Mouse (Mus musculus) heart, adult 2 months (tissue): ENCODE results near the gene Gm10803.

Source experiments
- CTCF ChIP-seq: fragments of 200-600 bp; IDR thresholded peaks from 2 replicates; pipeline ENCODE4 v1.8.1; 2022; ENCODE audit warnings: antibody characterized with exemption, mild to moderate bottlenecking, moderate library complexity
- POLR2A ChIP-seq: fragments of 200-500 bp; IDR thresholded peaks from 2 replicates; pipeline ENCODE4 v1.6.1; 2011; ENCODE audit warnings: mild to moderate bottlenecking, low read depth, low read length, control low read depth; ENCODE audit not compliant: insufficient read depth

DNA sequence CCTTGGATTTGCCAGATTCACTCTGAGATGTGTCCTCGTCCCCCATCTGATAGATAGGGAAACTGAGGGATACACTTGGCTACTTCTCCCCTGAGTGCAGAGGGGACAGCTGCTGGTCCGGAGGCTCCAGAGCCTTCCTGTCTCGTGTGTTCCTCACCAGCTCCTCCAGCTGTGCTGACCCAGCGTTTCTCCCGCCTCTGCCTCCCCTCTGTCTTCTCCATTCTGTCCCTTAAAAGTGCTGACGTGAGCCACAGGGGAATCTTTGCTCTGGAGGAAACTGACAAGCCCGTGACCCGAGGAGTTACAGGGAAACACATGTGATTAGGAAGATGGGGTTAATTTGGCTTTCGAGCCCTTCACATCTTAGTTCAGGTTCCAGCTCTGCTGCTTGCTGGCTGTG lies 39.4 kb downstream of the Gm10803 start:
- no peak for TF ChIP-seq POLR2A
- TF ChIP-seq CTCF: no peak
